Mouse (Mus musculus) heart, adult 2 months (tissue): ENCODE results near the gene Gm4131.

Experiments used
- CTCF ChIP-seq: fragments of 200-600 bp; IDR thresholded peaks from 2 replicates; pipeline ENCODE4 v1.8.1; 2022; ENCODE audit warnings: antibody characterized with exemption, mild to moderate bottlenecking, moderate library complexity
- EP300 ChIP-seq: fragments of 200-500 bp; IDR thresholded peaks from 2 replicates; pipeline ENCODE4 v1.6.1; 2011; ENCODE audit warnings: low read depth, low read length, control low read depth; ENCODE audit not compliant: insufficient read depth
- POLR2A ChIP-seq: fragments of 200-500 bp; IDR thresholded peaks from 2 replicates; pipeline ENCODE4 v1.6.1; 2011; ENCODE audit warnings: mild to moderate bottlenecking, low read depth, low read length, control low read depth; ENCODE audit not compliant: insufficient read depth

DNA sequence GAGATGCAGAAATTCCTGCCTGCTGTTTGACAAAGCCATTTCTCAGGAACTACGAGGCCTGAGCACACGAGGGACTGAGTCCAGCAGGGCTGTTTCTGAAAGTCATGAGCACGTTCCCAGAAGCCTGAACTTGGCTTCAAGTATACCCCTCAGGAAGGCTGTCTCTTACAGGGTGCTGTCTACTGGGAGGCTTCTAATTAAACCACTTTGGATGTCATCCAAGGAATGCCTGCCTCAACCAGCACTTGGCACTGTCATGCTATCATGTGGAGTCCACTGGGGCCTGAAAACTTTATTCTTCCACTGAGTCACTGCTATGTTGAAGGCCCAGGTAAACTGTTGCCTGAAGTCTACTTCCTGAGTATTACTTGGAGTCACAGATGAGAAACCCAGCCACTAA lies 112.6 kb downstream of the Gm4131 start:
- TF ChIP-seq POLR2A (no peak), CTCF (no peak), EP300 (no peak)
